Mouse (Mus musculus) erythroid progenitor cell, adult 5-6 weeks (primary cell): ENCODE measurements around the gene Spcs2. TPM values are rescaled to one million over a fixed set of nuclear protein-coding genes. Genes with fewer than 3 reads are reported as not detected.

Source experiments
- ATAC-seq: replicated peaks from 2 replicates; pipeline ENCODE4 v1.8.0; 2016; ENCODE audit warnings: moderate number of reproducible peaks, mild to moderate bottlenecking, moderate TSS enrichment, inconsistent platforms; ENCODE audit not compliant: poor library complexity, low FRiP score, severe bottlenecking
- total RNA-seq, 2 experiments: library from RNA; stranded (forward) in 1 of 2; stranded (reverse) in 1 of 2; fragments of 150-400 nt in 1 of 2; fragments of 186-747, 209-891 nt in 1 of 2; gene quantifications; 2 replicates each; pipeline versions ENCODE4 v1.2.3 to v1.2.4; 2015 to 2017; ENCODE audit warnings: low replicate concordance in 2 of 2

Spcs2 gene
- total RNA-seq (2015; ENCODE audit: low replicate concordance): 94.1 and 169 TPM in 2 replicates
- 101 and 153 TPM in 2 replicates for total RNA-seq (2017; ENCODE audit: low replicate concordance)

DNA sequence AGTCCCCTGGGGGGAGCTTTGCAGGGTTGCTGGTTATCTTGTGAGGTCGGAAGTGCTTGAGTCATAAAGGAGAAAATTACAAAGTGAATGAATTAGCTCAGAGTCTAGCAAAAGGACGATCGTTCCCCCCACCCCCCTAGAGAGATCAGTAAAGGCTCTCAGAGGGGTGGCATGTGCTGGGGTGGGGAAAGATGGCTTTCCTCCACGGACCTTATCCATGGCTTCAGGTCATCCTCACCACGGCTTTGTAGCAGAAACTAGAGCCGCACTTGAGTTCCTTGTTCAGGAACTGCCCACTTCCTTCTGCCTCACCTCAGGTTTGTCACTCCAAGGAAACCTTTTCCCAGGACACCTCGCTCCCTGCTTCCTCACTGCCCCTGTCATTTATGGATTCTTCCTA, at the start of gene Spcs2:
Gene Spcs2, minus strand, starts transcription at position 101 of the 400 bp plus-strand sequence.
- no peak for ATAC-seq

DNA sequence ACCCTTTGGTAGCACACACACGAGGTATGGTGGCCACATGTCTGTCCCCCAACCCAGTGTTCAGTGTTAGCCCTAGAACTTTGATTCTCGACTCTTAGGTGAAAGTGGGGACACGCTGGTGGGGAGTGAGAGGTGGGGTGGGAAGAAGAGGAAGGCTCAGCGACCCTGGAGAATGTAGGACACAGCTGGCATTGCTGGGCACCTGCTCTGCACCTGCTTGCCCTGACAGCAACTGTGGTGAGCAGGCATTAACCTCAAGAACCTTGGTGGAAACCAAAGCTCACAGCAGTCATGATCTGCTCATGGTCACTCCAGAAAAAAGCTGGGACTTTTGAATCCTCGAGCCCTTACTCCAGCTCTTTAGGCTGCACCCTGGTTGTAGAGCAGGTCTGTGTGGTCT, 47.8 kb upstream of the Spcs2 start:
- ATAC-seq: no peak

DNA sequence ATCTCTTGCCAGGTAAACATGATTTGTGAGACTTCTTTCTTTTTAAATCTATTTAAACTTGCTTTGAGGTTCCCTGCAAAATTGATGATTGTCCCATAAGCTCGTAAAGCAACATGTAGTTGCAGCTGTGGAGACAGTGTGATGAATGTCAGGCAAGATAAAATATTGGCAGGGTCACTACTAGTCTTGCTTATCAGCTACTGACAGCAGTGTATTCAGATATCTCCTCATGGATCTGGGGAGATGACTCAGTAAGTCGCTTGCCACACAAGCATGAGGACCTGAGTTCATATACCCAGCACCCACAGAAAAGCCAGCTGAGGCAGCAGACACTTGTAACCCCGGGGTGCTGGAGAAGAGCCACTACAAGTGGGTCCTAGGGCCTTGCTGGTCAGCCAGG, 44.2 kb upstream of the Spcs2 start:
- no peak for ATAC-seq

DNA sequence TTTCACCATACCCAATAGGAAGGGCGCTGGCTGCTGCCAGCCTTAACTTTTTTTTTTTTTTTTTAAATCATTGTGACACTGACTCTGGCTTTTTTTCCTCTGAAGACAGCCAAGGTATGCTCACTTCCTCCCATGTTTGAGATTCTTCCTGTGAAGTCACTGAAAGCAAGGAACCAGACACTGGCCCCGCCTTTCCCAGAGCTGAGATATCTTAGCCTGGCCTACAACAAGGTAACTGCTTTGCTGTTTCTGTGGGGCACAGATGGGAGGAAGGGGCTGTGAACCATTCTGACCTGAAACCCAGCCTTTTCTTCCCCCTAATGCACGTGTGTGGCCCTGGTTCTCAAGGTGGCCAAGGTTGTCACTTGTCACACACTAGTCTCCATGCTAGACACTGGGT, 43.1 kb upstream of the Spcs2 start:
- no peak for ATAC-seq

DNA sequence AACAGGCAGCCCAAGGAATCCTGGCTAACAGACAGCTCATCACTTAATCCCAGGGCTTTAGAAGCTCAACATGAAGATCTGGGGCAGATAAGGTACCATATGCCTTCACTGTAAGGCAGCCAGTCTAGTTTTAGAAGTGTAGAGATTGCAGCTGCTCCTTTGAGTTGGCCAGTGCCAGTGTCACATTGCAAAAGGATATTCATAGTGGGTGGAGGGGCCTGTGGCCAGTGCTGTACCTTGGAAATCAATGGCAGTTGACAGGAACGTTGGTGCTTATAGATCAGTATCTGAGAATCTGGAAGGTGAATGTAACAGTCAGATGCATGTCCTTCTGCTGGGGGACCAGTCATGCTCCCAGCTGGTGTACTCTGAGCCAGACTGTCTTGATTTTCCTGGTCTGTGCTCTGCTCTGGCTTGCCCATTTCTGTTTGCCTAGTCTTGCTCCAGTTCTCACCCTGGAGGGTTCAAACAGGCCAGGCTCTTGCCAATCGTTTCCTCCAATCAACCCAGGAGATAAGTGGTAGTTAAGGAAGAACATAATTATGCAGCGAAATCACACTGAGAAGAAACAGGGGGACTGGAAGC, 41.3 kb upstream of the Spcs2 start:
- no peak for ATAC-seq

DNA sequence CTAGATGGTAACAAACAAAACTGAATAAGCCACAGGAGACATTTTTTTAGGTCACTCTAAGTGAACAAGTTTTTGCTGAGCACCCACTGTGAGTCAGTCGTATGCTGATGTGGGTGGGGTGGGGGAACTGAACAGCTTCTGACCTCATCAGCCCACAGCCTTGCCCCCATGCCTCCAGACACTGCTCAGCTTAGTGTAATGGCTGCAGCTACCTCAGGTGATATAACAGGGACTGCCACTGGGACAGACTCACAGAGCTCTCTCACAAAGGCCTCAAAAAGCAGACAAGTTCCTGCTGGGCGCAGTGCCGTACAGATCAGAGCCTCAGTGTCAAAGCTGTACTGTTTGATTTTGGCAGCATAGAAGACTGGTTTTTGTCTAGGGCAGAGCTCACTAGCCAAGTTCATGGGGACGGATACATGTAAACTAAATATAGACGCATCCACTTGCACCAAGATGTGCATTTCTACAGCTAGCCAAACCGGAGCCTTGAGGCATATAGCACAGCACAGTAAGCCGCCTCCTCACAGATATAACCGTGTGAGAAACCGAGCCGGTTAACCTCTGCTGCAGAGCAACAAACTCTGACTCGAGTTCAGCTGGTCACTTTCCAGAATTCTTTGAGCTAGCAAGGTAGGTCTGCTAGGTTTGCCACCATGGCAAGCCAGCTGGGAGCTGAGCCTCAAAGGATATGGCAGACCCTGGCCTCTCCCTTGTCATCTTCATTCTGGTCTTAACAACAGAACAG, 39.8 kb upstream of the Spcs2 start:
- no peak for ATAC-seq

DNA sequence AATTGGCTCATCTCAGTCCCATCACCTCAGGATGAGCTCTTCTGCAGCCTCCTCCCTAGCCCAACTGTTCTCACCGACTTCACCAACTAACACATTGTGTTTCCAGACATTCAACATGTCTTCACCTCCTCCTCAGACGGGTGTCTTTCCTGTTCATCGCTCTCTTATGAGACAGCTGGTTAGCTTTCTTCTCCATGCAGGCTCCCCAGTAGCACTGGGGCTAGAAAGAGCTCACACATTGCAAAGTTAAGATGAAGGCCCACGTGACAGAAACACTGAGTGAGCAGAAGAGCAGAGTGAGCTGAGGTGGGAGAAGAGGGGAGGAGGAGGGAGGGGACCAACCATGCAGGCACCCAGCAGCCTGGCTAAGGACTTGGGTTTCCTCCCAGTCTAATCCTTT, 38.9 kb upstream of the Spcs2 start:
- ATAC-seq: no peak

DNA sequence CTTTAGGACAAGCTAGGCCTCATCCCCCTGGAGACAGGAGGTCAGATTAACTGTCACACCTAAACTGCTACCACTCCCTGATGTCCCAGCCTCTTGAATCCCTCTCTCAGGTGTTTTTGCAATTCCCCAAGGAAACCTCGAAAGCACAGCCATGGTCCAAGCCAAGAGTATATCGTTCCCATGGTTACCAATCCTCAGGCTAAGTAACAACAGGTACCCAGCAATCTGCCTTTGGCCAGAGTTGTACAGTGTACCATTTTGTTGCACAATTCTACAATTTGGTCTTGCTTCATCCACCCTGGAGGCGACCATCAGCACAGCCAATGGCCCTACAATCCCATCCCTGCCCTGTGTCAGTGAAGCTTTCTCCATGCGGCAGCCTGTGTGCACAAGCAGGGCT, 33.6 kb upstream of the Spcs2 start:
- ATAC-seq: no peak

DNA sequence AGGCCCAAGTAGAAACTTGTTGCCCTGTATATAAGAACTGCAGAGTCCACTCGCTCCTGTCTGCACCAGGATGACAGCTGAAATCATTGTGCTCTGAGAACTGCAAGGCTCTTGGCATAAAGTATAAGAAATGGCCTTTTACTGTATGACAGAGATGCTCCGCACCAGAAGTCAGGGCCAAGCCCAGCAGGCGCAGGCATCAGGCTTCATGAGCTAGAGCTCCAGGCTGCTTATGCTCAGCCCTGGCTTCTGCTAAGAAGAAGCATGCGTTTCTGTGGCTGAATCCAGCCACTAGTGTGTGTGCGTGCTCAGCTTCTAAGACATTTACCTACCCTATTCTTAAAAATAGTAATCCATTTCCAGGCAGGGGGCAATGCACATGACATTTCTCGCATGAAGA, 31.2 kb upstream of the Spcs2 start:
- no peak for ATAC-seq

DNA sequence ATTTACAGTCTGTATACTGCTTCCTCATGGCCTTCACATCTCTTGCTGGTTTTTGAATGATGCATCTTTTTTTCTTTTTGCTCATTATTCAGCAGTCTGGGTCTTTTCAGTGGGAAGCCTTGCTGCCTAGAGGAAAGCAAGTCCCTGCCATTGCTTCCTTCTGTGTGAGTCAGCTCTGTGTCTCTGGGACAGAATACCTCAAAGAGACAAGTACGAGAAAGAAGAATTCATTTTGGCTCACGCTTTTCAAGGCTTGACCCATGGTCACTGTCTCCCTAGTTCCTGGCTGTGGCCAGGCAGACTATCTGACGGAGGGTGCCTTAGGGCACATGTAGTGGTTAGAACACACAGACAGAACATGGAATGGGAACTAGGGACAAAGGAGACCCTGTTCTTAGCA, 30.7 kb upstream of the Spcs2 start:
- no peak for ATAC-seq

DNA sequence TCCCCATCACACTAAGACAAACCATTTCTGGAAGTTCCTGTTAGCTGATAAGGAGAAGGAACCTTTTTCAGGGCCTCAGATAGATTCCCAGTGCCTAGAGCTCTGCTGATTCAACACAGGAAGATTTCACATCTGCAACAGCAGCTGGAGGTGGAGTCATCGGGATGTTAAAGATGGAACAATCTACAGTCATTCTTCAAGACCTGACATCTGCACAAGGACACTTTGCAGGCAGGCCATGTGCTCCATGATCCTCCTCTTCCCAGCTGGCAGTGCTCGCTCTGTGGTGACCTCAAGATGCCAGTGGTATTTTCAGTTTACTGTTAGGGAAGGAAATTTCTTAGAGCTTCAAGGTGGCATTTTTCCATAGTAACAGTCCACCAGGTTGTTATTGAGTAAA, 29.1 kb upstream of the Spcs2 start:
- no peak for ATAC-seq

DNA sequence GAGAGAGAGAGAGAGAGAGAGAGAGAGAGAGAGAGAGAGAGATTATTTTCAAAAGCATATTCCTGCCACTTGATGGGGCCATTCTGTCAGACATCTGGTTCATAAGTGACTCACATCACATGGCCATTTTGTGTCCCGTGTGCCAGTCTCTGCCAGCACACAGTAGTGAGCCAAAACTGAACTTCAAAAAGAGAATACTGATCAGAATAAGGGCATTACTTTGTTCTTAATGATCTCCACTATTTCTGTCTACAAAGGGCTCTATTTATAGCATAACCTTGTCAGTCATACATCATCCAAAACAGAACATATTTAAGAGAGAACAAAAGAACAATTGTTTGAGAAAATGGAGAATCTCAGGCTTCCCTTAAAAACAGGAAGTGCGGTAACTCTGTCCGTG, 28.2 kb upstream of the Spcs2 start:
- ATAC-seq: no peak

DNA sequence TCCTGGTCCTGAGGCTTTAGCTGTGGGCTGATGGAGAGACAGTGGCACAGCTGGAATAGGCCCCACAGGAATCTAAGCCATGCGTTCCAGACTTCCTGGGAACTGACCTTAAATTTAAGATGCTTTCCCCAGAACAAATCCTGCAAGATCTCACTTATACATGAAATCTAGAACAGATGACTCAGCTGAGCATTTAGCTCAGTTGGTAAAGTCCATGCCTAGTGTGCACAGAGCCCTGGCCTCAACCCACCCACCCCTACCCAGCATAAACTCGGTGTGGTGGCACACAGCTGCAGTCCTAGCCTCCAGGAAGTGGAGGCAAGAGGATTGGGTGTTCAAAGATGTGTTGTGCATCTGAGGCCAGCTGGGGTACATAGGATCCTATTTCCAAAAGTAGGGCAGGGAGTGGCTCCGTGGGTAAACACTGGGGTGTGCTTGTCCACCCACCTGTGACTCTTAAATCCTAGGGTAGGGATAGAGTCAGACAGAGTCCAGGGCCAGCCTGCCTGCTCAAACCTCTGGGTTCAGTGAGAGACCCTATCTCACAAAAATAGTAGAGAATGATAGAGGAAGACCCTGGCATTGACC, 27.0 kb upstream of the Spcs2 start:
- ATAC-seq: no peak

DNA sequence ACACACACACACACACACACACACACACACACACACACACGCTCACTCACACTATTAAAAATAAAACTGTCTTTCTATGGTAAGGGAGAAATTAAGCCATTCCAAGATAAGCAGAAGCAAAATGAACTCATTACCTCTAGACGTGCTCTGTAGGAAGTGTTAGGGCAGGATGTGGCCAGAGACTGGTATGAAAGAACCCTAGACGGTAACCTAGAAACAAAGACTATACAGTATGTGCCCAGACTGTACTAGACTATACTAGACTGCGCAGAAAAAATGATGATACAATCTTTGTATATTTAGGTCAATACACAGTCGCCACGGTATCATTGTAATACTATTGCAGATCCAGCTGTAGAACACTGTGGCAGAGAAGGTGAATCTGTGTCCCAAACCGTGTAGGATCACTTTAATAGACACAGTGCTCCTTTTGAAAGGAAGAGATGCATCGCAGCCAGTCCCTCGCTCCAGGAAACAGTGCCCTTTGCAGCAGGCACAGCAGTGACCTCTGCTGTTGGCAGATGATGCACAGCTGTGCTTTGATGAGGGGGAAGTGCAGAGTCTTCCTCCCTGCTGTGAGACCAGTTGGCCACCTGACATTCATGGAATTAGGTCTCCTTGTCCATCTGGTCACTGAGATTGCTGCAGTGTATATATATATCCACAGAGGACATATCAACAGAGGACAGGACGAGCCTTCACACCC, 26.1 kb upstream of the Spcs2 start:
- 0 out of 2 replicates have a peak, but pooled peaks have one; percentile 30 for ATAC-seq

DNA sequence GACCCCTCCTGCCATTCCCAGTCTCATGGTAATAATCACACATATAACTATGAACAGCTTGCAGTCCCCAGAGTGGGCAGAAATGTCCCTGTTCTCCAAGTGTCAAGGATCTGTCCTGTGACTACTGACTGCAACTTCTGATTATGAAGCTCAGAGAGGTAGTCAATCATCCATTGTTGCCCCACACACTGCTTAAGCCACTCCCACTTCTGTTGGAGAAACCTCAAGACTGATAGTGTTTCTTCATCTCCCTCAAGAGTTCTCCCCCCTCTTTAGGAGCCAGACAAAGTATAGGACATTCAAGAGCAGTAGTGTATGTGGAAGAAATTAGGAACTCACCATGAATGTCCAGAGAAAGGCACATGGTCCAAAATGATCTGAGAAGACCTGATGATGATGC, 24.5 kb upstream of the Spcs2 start:
- ATAC-seq: no peak

DNA sequence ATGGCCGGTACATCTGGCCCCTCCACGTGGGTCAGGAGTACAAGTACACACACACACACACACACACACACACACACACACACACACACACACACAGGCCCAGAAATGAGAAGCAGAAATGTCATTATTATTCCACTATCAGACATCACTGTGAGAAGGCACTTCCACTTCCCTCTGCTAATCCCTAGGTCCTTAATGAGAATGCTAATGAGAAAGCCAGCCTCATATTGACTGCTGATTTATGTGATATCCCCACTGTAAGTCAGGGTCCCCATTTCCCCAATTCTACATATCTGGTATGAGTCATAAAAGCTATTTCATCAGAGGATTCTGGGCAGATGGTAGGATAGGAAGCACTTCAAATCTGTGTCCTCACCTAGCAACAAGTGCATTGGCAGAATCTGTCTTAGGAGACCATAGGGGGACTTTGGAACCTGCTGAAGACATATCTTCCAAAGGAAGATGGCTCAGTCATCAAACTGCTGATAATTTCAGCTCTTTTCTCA, 24.0 kb upstream of the Spcs2 start:
- ATAC-seq: no peak

DNA sequence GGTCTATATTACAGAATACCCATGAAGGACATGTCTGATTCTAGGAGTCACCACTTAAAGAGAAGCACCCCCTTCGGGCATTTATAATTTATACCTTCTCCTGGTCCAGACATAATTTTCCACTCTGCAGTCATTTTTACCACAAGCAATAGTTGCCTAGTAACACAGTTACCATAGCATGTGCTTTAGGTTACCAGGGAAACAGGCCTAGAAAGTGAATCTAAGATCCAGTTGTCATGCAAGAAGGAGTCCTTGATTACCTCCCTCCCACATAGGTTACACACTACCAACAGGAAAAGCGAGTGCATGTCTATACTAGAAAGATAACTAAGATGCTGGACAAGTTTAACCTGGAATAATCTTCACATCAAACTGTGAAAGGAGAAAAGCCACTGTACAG, 15.0 kb upstream of the Spcs2 start:
- ATAC-seq: no peak

DNA sequence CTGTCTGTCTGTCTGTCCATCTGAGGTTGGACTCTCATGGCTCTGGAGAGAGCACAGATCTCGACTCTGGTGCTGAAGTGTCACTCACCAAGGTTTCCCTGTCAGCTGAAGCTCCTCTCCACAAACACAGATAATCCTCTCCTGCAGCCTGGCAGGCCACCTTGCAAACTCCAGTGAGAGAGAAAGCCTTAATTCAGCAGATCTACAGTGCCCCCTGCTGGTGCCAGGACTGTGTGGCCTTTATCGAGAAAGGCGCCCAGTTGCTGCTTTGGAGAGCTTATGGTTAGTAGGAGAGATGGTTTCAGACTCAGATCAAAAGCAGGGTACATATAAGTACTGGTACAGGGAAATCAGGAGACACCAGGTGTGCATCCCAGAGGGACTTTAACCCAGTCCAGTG, 13.1 kb upstream of the Spcs2 start:
- ATAC-seq: peak; percentile 73

DNA sequence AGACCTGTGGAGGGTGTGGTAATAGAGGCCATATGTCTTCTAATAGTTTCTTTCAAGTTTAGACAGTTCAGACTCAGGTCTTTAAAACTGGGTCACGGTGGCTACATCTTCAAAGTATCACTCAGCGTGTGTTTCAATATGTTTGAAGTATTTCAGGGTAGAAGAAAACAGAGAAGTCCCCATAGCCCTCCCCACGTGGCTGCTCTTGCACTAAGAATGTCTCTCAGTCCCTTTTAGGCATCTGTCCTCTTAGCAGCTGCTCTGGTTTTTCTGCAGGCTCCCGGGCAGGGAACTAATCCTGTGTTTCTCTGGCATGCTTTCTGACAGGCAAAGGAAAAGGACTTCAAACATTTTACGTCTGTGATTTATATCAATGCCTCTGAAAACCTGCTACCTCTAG, 12.6 kb upstream of the Spcs2 start:
- ATAC-seq: no peak

DNA sequence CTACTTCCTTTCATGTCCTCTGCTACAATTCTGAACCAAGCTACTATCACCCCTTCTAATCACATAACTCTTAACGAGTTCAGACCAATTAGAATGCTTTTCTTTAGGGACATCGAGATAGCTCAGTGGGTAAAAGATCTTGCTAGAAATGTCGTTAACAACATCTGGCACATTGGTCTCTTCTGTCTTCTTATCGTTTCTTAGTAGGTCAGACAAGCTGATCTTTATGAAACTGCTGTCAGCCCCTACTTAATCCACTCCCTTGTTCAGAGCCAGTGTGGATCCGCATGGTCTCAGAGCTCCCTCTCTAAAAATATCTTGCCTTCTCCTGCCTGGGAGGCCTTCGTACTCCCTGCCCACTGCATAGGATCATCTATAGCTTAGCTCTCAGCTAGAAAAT, 10.7 kb upstream of the Spcs2 start:
- no peak for ATAC-seq

DNA sequence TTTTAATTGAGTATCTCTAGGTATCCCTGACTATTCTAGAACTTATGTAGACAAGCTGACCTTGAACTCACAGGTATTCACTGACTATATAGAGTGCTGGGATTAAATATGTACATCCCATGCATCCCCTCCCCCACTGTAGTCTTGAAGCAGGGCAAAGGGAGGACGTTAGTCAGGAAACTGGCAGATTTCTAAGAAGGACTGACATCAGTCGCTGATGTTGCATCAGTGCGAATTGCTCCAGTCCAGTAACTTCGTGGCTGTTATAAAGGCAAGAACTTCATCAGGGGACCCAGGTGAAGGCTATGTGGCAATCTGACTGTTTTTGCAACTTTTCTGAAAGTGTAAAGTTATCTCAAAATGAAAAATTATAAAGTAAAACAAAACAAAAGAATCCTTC, 6.0 kb upstream of the Spcs2 start:
- ATAC-seq: no peak
